Mouse (Mus musculus): ENCODE measurements around the gene 1700067P10Rik. TPM values are rescaled to one million over a fixed set of nuclear protein-coding genes. Genes with fewer than 3 reads are reported as not detected.

1700067P10Rik gene
- polyA plus RNA-seq (2014; fragmentation: Nextera tagmentation; extraction: Ambion mirVana), result not detected in 2 replicates

- DNase-seq (ENCODE audit: low spot score) (no peak), ATAC-seq (replicated peaks; ENCODE audit: insufficient number of reproducible peaks, low FRiP score, low TSS enrichment, low read depth) (no peak)
- H3K4me3 ChIP-seq (ENCODE audit: low read depth, low read length), result no peak within 1 kb of the TSS
- H3K27ac ChIP-seq (replicated peaks; ENCODE audit: low read depth, low read length), result no peak within 1 kb of the TSS
- no peaks in the 10 kb centered on the region for H3K4me1 ChIP-seq (ENCODE audit: control insufficient read depth, insufficient read depth, low read length)
- no peak within 1 kb of the TSS for H3K4me2 ChIP-seq (ENCODE audit: low read depth, low read length)
- no peaks in the 10 kb centered on the region for H3K36me3 ChIP-seq (replicated peaks; ENCODE audit: control insufficient read depth, insufficient read depth, low read depth, low read length)
- H3K9ac ChIP-seq (replicated peaks; ENCODE audit: low read length), result no peak within 1 kb of the TSS
- H3K27me3 ChIP-seq (ENCODE audit: control insufficient read depth, insufficient read depth, low read length), result peaks cover under 1% of the 10 kb centered on the region; the same call in 1 of the 2 replicates
- no peaks in the 10 kb centered on the region for H3K9me3 ChIP-seq (replicated peaks; ENCODE audit: control insufficient read depth, low read length)
These were observed at the start of gene 1700067P10Rik for GRCm38 (mm10) chr17:48089019-48089418. Gene 1700067P10Rik (plus strand): TSS chr17:48089319.

GRCm38 (mm10) chr17:48041351-48042287, 47.5 kb upstream of the 1700067P10Rik start:
- no peaks in the 10 kb centered on the region for H3K27me3 ChIP-seq (ENCODE audit: control insufficient read depth, insufficient read depth, low read length)
- H3K4me3 ChIP-seq (ENCODE audit: low read depth, low read length), result peak overlapping the region; percentile 17; the same call in 1 of the 2 replicates
- H3K9ac ChIP-seq (replicated peaks; ENCODE audit: low read length), result peak overlapping the region; percentile 53
- DNase-seq (ENCODE audit: low spot score) (peak; percentile 89), ATAC-seq (replicated peaks; ENCODE audit: insufficient number of reproducible peaks, low FRiP score, low TSS enrichment, low read depth) (peak; percentile 21; the same call in 1 of the 2 replicates)
- WGBS, result 3% methylated on average over 29 of the region's 29 CpGs
- H3K4me2 ChIP-seq (ENCODE audit: low read depth, low read length), result peak overlapping the region; percentile 34
- H3K27ac ChIP-seq (replicated peaks; ENCODE audit: low read depth, low read length), result peak overlapping the region; percentile 68
- H3K9me3 ChIP-seq (replicated peaks; ENCODE audit: control insufficient read depth, low read length), result no peaks in the 10 kb centered on the region
- no peaks in the 10 kb centered on the region for H3K36me3 ChIP-seq (replicated peaks; ENCODE audit: control insufficient read depth, insufficient read depth, low read depth, low read length)
- H3K4me1 ChIP-seq (ENCODE audit: control insufficient read depth, insufficient read depth, low read length), result peaks cover 3% of the 10 kb centered on the region; the same call in 1 of the 2 replicates

- no peak for ATAC-seq (replicated peaks; ENCODE audit: insufficient number of reproducible peaks, low FRiP score, low TSS enrichment, low read depth)
- Histone ChIP-seq H3K9me3 (replicated peaks; ENCODE audit: control insufficient read depth, low read length) (no peaks in the 10 kb centered on the region), H3K4me1 (ENCODE audit: control insufficient read depth, insufficient read depth, low read length) (peaks cover 3% of the 10 kb centered on the region; the same call in 1 of the 2 replicates), H3K9ac (replicated peaks; ENCODE audit: low read length) (no peak overlapping the region), H3K27ac (replicated peaks; ENCODE audit: low read depth, low read length) (no peak overlapping the region), H3K4me2 (ENCODE audit: low read depth, low read length) (no peak overlapping the region), H3K4me3 (ENCODE audit: low read depth, low read length) (no peak overlapping the region), H3K36me3 (replicated peaks; ENCODE audit: control insufficient read depth, insufficient read depth, low read depth, low read length) (no peaks in the 10 kb centered on the region), H3K27me3 (ENCODE audit: control insufficient read depth, insufficient read depth, low read length) (no peaks in the 10 kb centered on the region)
- DNase-seq (ENCODE audit: low spot score), result no peak
- WGBS, result 83% methylated on average over 5 of the region's 5 CpGs
These were observed 45.8 kb upstream of the 1700067P10Rik start for GRCm38 (mm10) chr17:48043154-48043880.

- 36% methylated on average over 4 of the region's 4 CpGs for WGBS
- Histone ChIP-seq H3K9ac (replicated peaks; ENCODE audit: low read length) (no peak overlapping the region), H3K36me3 (replicated peaks; ENCODE audit: control insufficient read depth, insufficient read depth, low read depth, low read length) (no peaks in the 10 kb centered on the region), H3K4me3 (ENCODE audit: low read depth, low read length) (no peak overlapping the region), H3K27me3 (ENCODE audit: control insufficient read depth, insufficient read depth, low read length) (no peaks in the 10 kb centered on the region), H3K4me2 (ENCODE audit: low read depth, low read length) (no peak overlapping the region), H3K27ac (replicated peaks; ENCODE audit: low read depth, low read length) (no peak overlapping the region), H3K4me1 (ENCODE audit: control insufficient read depth, insufficient read depth, low read length) (peaks cover 3% of the 10 kb centered on the region; the same call in 1 of the 2 replicates), H3K9me3 (replicated peaks; ENCODE audit: control insufficient read depth, low read length) (no peaks in the 10 kb centered on the region)
- DNase-seq (ENCODE audit: low spot score), result peak; percentile 84
- ATAC-seq (replicated peaks; ENCODE audit: insufficient number of reproducible peaks, low FRiP score, low TSS enrichment, low read depth), result no peak
These were observed 43.5 kb upstream of the 1700067P10Rik start for GRCm38 (mm10) chr17:48045631-48046030.

- Histone ChIP-seq H3K4me3 (ENCODE audit: low read depth, low read length) (no peak overlapping the region), H3K9me3 (replicated peaks; ENCODE audit: control insufficient read depth, low read length) (no peaks in the 10 kb centered on the region), H3K4me2 (ENCODE audit: low read depth, low read length) (no peak overlapping the region), H3K9ac (replicated peaks; ENCODE audit: low read length) (no peak overlapping the region), H3K27me3 (ENCODE audit: control insufficient read depth, insufficient read depth, low read length) (no peaks in the 10 kb centered on the region; the same call in 1 of the 2 replicates), H3K4me1 (ENCODE audit: control insufficient read depth, insufficient read depth, low read length) (peaks cover under 1% of the 10 kb centered on the region; the same call in 1 of the 2 replicates), H3K36me3 (replicated peaks; ENCODE audit: control insufficient read depth, insufficient read depth, low read depth, low read length) (no peaks in the 10 kb centered on the region), H3K27ac (replicated peaks; ENCODE audit: low read depth, low read length) (no peak overlapping the region)
- 72% methylated on average over 5 of the region's 5 CpGs for WGBS
- ATAC-seq (replicated peaks; ENCODE audit: insufficient number of reproducible peaks, low FRiP score, low TSS enrichment, low read depth) (no peak), DNase-seq (ENCODE audit: low spot score) (no peak)
These were observed 37.3 kb upstream of the 1700067P10Rik start for GRCm38 (mm10) chr17:48051638-48052337.

GRCm38 (mm10) chr17:48052338-48053067, 36.6 kb upstream of the 1700067P10Rik start:
- Histone ChIP-seq H3K36me3 (replicated peaks; ENCODE audit: control insufficient read depth, insufficient read depth, low read depth, low read length) (no peaks in the 10 kb centered on the region), H3K27ac (replicated peaks; ENCODE audit: low read depth, low read length) (no peak overlapping the region), H3K4me1 (ENCODE audit: control insufficient read depth, insufficient read depth, low read length) (peaks cover 7% of the 10 kb centered on the region), H3K9me3 (replicated peaks; ENCODE audit: control insufficient read depth, low read length) (no peaks in the 10 kb centered on the region), H3K4me3 (ENCODE audit: low read depth, low read length) (no peak overlapping the region), H3K27me3 (ENCODE audit: control insufficient read depth, insufficient read depth, low read length) (no peaks in the 10 kb centered on the region; the same call in 1 of the 2 replicates), H3K4me2 (ENCODE audit: low read depth, low read length) (no peak overlapping the region), H3K9ac (replicated peaks; ENCODE audit: low read length) (no peak overlapping the region)
- ATAC-seq (replicated peaks; ENCODE audit: insufficient number of reproducible peaks, low FRiP score, low TSS enrichment, low read depth) (no peak), DNase-seq (ENCODE audit: low spot score) (no peak)
- WGBS, result 79% methylated on average over 10 of the region's 10 CpGs

GRCm38 (mm10) chr17:48053646-48054045, 35.5 kb upstream of the 1700067P10Rik start:
- no peak overlapping the region for H3K27ac ChIP-seq (replicated peaks; ENCODE audit: low read depth, low read length)
- DNase-seq (ENCODE audit: low spot score) (no peak), ATAC-seq (replicated peaks; ENCODE audit: insufficient number of reproducible peaks, low FRiP score, low TSS enrichment, low read depth) (no peak)
- no peaks in the 10 kb centered on the region for H3K36me3 ChIP-seq (replicated peaks; ENCODE audit: control insufficient read depth, insufficient read depth, low read depth, low read length)
- H3K27me3 ChIP-seq (ENCODE audit: control insufficient read depth, insufficient read depth, low read length), result no peaks in the 10 kb centered on the region; the same call in 1 of the 2 replicates
- H3K4me2 ChIP-seq (ENCODE audit: low read depth, low read length), result no peak overlapping the region
- WGBS, result 81% methylated on average over 2 of the region's 2 CpGs
- peaks cover 8% of the 10 kb centered on the region for H3K4me1 ChIP-seq (ENCODE audit: control insufficient read depth, insufficient read depth, low read length)
- H3K9ac ChIP-seq (replicated peaks; ENCODE audit: low read length), result no peak overlapping the region
- H3K9me3 ChIP-seq (replicated peaks; ENCODE audit: control insufficient read depth, low read length), result no peaks in the 10 kb centered on the region
- no peak overlapping the region for H3K4me3 ChIP-seq (ENCODE audit: low read depth, low read length)
